Mouse (Mus musculus): Measurements from ENCODE around the gene Nfx1. TPM values are rescaled to one million over a fixed set of nuclear protein-coding genes. Genes with fewer than 3 reads are reported as not detected.

Nfx1 gene
- polyA plus RNA-seq, 1 experiment from 2014 or later: 32.8 TPM

DNA sequence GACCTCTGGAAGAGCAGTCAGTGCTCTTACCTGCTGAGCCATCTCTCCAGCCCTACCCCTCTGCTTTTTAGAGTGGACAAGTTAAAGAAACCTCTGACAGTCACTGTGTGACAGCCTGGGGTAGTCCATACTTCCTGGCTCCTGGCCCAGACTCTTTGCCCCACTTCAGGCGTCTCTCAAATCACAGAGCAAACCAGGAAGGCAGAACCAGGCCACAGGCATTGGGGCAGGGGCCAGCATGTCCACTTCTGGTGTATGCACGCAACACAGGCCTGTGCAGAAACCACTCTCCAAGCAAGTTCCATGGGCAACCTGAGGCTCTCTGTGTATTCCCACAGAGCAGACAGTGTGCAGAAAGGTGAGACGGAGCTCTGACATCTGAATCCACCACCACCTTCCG, 94.5 kb downstream of the Nfx1 start:
- peaks cover 11% of the 10 kb centered on the region for H3K4me1 ChIP-seq (replicated peaks)
- no peak overlapping the region for H3K27ac ChIP-seq
- no peaks in the 10 kb centered on the region for H3K9me3 ChIP-seq (replicated peaks)
- no peaks in the 10 kb centered on the region for H3K36me3 ChIP-seq
- no peak overlapping the region for H3K4me3 ChIP-seq (replicated peaks)
- H3K9ac ChIP-seq: no peak overlapping the region
- no peak overlapping the region for H3K4me2 ChIP-seq
- H3K27me3 ChIP-seq: peaks cover 11% of the 10 kb centered on the region; the same call in 1 of the 2 replicates
- 80% methylated on average over 4 of the region's 4 CpGs for WGBS (ENCODE audit: insufficient replicate concordance)
- DNase-seq (no peak), ATAC-seq (ENCODE audit: low read depth) (no peak)

DNA sequence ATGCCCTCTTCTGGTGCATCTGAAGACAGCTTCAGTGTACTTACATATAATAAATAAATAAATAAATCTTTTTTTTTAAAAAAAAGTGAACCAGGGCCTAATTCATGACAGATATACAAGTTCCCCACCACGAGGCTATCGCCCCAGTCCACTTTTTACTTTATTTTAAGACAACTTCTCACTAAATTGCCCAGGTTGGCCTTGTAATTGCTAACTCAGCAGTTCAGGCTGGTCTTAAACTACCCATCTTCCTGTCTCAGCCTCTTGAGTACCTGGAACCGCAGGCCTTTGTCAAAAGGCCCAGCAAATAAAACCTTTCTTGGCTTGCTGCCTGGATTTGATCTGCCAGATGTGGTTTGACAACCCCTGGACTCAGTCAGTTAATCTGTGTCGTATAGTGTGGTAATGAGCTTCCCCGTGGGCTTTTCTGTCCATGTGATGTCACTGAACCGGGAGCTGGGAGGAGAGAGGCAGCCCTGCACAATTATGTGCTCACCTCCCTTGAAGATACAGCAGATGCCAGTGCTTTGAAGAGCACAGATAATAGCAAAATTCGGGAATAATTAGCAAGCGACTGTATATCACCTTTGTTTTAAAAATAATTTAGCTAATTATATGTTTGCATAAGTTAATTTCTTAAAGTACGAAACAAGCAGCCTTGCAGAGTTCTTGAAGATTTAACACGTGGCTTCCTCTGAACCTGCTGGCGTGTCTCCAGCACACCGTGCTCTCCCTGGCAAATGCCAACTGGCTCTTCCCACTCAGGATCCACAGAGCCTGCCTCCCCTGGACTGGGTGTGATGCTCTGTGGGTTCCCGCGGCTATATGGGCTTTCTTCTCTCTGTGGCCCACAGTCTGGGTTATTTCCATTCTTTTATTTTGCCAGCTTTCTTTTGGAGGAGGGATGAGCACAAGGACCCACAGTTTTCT, 101.1 kb downstream of the Nfx1 start:
- 71% methylated on average over 14 of the region's 14 CpGs for WGBS (ENCODE audit: insufficient replicate concordance)
- H3K9me3 ChIP-seq (replicated peaks): no peaks in the 10 kb centered on the region
- DNase-seq (no peak), ATAC-seq (ENCODE audit: low read depth) (no peak)
- 0 out of 2 replicates have a peak, but pooled peaks cover 3% of the 10 kb centered on the region for H3K27me3 ChIP-seq
- H3K36me3 ChIP-seq: no peaks in the 10 kb centered on the region
- H3K4me1 ChIP-seq (replicated peaks): 0 out of 2 replicates have a peak, but pooled peaks cover 5% of the 10 kb centered on the region
- H3K4me2 ChIP-seq: no peak overlapping the region
- no peak overlapping the region for H3K27ac ChIP-seq
- H3K9ac ChIP-seq: no peak overlapping the region
- H3K4me3 ChIP-seq (replicated peaks): no peak overlapping the region

DNA sequence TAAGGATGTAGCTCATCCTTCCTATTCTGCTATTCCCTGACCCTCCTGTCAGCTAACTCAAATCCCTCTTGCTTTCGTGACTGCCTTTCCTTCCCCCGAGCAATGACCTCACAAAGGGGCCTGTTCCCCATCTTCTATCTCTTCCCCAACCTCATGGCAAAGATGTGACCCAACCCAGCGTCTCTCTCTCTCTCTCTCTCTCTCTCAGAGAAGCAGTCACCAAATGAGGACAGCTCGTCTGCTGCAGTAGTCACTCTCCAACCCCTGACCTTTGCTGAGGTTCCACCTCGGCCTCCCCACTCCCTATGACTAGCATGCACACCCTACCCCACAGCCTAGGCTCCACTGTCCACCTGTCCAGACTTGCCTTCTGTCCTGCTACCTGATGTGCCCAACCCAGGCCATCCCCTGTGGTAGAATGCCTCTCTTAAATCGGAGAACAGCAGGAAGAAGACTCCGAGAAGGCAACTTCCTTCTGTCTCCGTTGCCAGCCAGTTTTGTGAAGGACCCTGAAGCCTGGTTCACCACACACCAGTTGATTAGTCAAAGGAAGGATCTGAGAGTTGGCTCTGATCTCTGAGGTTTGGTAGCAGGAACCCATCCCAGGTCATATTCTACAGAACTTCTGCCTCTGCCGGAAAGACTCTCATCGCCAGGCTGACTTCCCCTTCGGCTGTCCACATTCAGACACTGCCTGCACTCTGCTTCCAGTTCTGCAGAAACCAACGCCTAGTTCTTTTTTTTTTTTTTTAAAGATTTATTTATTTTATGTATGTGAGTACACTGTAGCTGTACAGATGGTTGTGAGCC, 102.5 kb downstream of the Nfx1 start:
- 33% methylated on average over 12 of the region's 12 CpGs for WGBS (ENCODE audit: insufficient replicate concordance)
- H3K27me3 ChIP-seq: peaks cover 8% of the 10 kb centered on the region; the same call in 1 of the 2 replicates
- H3K9ac ChIP-seq: no peak overlapping the region
- H3K27ac ChIP-seq: peak overlapping the region; percentile 13; the same call in 1 of the 2 replicates
- ATAC-seq (ENCODE audit: low read depth): no peak
- no peak overlapping the region for H3K4me2 ChIP-seq
- no peak for DNase-seq
- H3K36me3 ChIP-seq: no peaks in the 10 kb centered on the region
- no peaks in the 10 kb centered on the region for H3K9me3 ChIP-seq (replicated peaks)
- 0 out of 2 replicates have a peak, but pooled peaks cover 5% of the 10 kb centered on the region for H3K4me1 ChIP-seq (replicated peaks)
- H3K4me3 ChIP-seq (replicated peaks): no peak overlapping the region

DNA sequence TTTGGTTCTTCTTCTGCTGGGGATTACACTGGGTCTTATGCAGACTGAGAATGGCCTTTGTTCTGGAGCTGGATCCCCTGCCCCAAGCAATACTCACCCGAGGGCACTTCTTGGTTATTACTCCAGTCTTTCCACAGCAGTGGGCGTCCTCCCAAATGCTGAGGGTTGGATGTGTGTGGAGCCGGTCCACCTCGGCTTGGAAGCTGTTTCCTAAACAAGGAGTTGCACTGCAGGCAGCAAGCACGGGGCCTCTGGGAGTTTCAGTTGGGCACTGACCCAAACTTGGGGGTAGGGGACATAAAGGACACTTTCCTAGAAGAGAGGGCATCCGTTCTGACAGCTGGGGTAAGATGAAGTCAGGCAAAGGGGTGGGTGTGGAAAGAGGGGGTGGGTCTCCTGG, 103.8 kb downstream of the Nfx1 start:
- DNase-seq: no peak
- H3K9ac ChIP-seq: no peak overlapping the region
- H3K27me3 ChIP-seq: peaks cover 8% of the 10 kb centered on the region; the same call in 1 of the 2 replicates
- H3K27ac ChIP-seq: no peak overlapping the region
- peaks cover 14% of the 10 kb centered on the region for H3K4me1 ChIP-seq (replicated peaks)
- no peaks in the 10 kb centered on the region for H3K9me3 ChIP-seq (replicated peaks)
- ATAC-seq (ENCODE audit: low read depth): no peak
- no peaks in the 10 kb centered on the region for H3K36me3 ChIP-seq
- H3K4me3 ChIP-seq (replicated peaks): no peak overlapping the region
- WGBS (ENCODE audit: insufficient replicate concordance): 69% methylated on average over 6 of the region's 6 CpGs
- H3K4me2 ChIP-seq: no peak overlapping the region

Small RNA genes within 50 kb of the gene (microRNA-seq; reads per million reads assigned to microRNA genes)
- gene Mir3094: 3.2 reads per million, percentile 5 among the genes with 10 or more reads in this experiment

Other genes with a start within 250 kb of the Nfx1 start
- gene Dnaja1, start 248.8 kb upstream of the Nfx1 start, polyA plus RNA-seq (2015; fragmentation: Nextera tagmentation; extraction: Ambion mirVana): 198 and 259 TPM in 2 replicates
- 96.1 and 106 TPM in 2 replicates for gene Smu1, start 213.0 kb upstream of the Nfx1 start, polyA plus RNA-seq (2015; fragmentation: Nextera tagmentation; extraction: Ambion mirVana)
- 29.9 and 33.8 TPM in 2 replicates for gene B4galt1, start 116.9 kb upstream of the Nfx1 start, polyA plus RNA-seq (2015; fragmentation: Nextera tagmentation; extraction: Ambion mirVana)
- 0.39 and 0.44 TPM in 2 replicates for gene Spink4, start 50.9 kb upstream of the Nfx1 start, polyA plus RNA-seq (2015; fragmentation: Nextera tagmentation; extraction: Ambion mirVana)
- gene Bag1, start 22.6 kb upstream of the Nfx1 start, polyA plus RNA-seq (2015; fragmentation: Nextera tagmentation; extraction: Ambion mirVana): 145 and 166 TPM in 2 replicates
- 48.7 and 57.4 TPM in 2 replicates for gene Chmp5, start 22.5 kb upstream of the Nfx1 start, polyA plus RNA-seq (2015; fragmentation: Nextera tagmentation; extraction: Ambion mirVana)
- 1.2 and 1.4 TPM in 2 replicates for gene Aqp7, start 77.2 kb downstream of the Nfx1 start, polyA plus RNA-seq (2015; fragmentation: Nextera tagmentation; extraction: Ambion mirVana)
- 13.8 and 14.7 TPM in 2 replicates for gene Aqp3, start 127.3 kb downstream of the Nfx1 start, polyA plus RNA-seq (2015; fragmentation: Nextera tagmentation; extraction: Ambion mirVana)
- gene Nol6, start 153.5 kb downstream of the Nfx1 start, polyA plus RNA-seq (2015; fragmentation: Nextera tagmentation; extraction: Ambion mirVana): 11.6 and 15.2 TPM in 2 replicates
- 38.9 and 39.9 TPM in 2 replicates for gene Ube2r2, start 164.8 kb downstream of the Nfx1 start, polyA plus RNA-seq (2015; fragmentation: Nextera tagmentation; extraction: Ambion mirVana)

Data from liver, embryonic 13.5 days (tissue).